Mouse (Mus musculus): Measurements from ENCODE around the gene Adamtsl5. TPM values are rescaled to one million over a fixed set of nuclear protein-coding genes. Genes with fewer than 3 reads are reported as not detected.

The Adamtsl5 gene
- polyA plus RNA-seq, 1 experiment from 2014 or later, result 1.1 TPM

GRCm38 (mm10) chr10:80323261-80324119 is 24.7 kb downstream of the Adamtsl5 start:
- Histone ChIP-seq H3K4me3 (peak overlapping the region; percentile 42), H3K4me1 (peaks cover 35% of the 10 kb centered on the region), H3K9ac (peak overlapping the region; percentile 62), H3K27me3 (replicated peaks) (peaks cover 13% of the 10 kb centered on the region), H3K4me2 (replicated peaks) (peak overlapping the region; percentile 96), H3K27ac (no peak overlapping the region), H3K9me3 (no peaks in the 10 kb centered on the region), H3K36me3 (peaks cover 6% of the 10 kb centered on the region)
- ATAC-seq (ENCODE audit: low FRiP score, low read depth), result peak; percentile 11; the same call in 1 of the 2 replicates
- WGBS, result 2% methylated on average over 46 of the region's 46 CpGs

DNA sequence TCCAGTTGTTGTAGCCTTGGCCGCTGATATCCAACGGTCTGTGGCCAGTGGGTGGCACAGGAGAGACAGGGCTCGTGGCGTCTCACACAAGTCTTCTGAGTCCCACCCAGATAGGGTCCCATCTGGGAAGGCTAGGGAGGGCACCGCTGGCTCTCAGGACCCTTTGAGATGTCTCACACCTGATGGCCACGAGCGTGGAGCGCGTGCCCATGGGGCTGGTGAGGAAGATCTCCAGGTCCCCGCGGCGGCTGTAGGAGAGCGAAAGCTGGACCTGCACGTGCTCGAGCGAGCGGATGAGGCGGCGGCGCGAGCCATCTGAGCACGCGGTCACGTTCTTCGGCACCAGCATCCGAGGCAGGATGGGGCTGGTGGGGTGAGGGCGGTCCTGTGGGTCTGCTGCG is 25.4 kb downstream of the Adamtsl5 start:
- peak overlapping the region; percentile 42 for H3K4me3 ChIP-seq
- 4% methylated on average over 28 of the region's 28 CpGs for WGBS
- peak overlapping the region; percentile 96 for H3K4me2 ChIP-seq (replicated peaks)
- peak overlapping the region; percentile 62 for H3K9ac ChIP-seq
- H3K27ac ChIP-seq, result no peak overlapping the region
- ATAC-seq (ENCODE audit: low FRiP score, low read depth), result no peak; the same call in 1 of the 2 replicates
- H3K36me3 ChIP-seq, result peaks cover 12% of the 10 kb centered on the region
- H3K9me3 ChIP-seq, result no peaks in the 10 kb centered on the region
- peaks cover 35% of the 10 kb centered on the region for H3K4me1 ChIP-seq
- H3K27me3 ChIP-seq (replicated peaks), result peaks cover 13% of the 10 kb centered on the region

- peaks cover 39% of the 10 kb centered on the region for H3K4me1 ChIP-seq
These were observed 26.3 kb downstream of the Adamtsl5 start for GRCm38 (mm10) chr10:80321670-80322581.

GRCm38 (mm10) chr10:80321014-80321669 is 27.1 kb downstream of the Adamtsl5 start:
- Histone ChIP-seq H3K27me3 (replicated peaks) (peaks cover 20% of the 10 kb centered on the region), H3K9ac (no peak overlapping the region), H3K4me2 (replicated peaks) (no peak overlapping the region), H3K36me3 (peaks cover 29% of the 10 kb centered on the region), H3K9me3 (no peaks in the 10 kb centered on the region), H3K27ac (no peak overlapping the region), H3K4me3 (no peak overlapping the region), H3K4me1 (peaks cover 45% of the 10 kb centered on the region)
- WGBS, result 77% methylated on average over 6 of the region's 6 CpGs
- no peak for ATAC-seq (ENCODE audit: low FRiP score, low read depth)

More at GRCm38 (mm10) chr10:80321670-80322581, 26.3 kb downstream of the Adamtsl5 start:
- Histone ChIP-seq H3K9ac (no peak overlapping the region), H3K27me3 (replicated peaks) (peaks cover 13% of the 10 kb centered on the region), H3K4me3 (no peak overlapping the region), H3K36me3 (peaks cover 21% of the 10 kb centered on the region), H3K27ac (no peak overlapping the region), H3K4me2 (replicated peaks) (peak overlapping the region; percentile 96; the same call in 1 of the 2 replicates), H3K9me3 (no peaks in the 10 kb centered on the region)
- WGBS, result 90% methylated on average over 21 of the region's 21 CpGs
- ATAC-seq (ENCODE audit: low FRiP score, low read depth), result no peak

DNA sequence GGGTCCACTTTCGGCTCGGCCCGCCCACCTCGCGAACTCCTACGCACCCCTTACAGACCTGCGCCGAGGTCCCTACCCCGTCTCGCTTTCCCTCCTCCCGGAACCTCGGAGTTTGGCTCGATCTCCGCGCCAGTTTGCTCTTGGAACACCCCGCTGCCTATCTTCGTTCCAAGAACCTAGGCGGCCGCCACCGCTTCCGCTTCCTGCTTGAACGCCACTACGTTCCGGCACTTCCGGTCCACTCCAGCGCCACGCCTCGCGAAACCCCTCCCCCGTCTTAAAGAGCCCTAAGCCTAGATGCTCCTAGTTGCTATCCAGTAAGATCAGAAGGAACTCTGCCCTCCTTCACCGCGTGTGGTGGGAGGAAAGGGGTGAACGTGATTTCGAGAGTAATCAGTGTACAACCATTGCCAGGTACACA is 27.9 kb downstream of the Adamtsl5 start, which contains the start of gene 2310011J03Rik:
Gene 2310011J03Rik, minus strand, starts transcription at position 198 of the 421 bp plus-strand sequence.
- Histone ChIP-seq H3K4me3 (peak within 1 kb of the TSS; percentile 73), H3K4me1 (peaks cover 52% of the 10 kb centered on the region), H3K27ac (no peak within 1 kb of the TSS), H3K4me2 (replicated peaks) (peak within 1 kb of the TSS; percentile 94), H3K9ac (peak within 1 kb of the TSS; percentile 66), H3K27me3 (replicated peaks) (peaks cover 25% of the 10 kb centered on the region), H3K36me3 (peaks cover 37% of the 10 kb centered on the region), H3K9me3 (no peaks in the 10 kb centered on the region)
- under 1% methylated on average over 34 of the region's 34 CpGs for WGBS
- peak; percentile 40; the same call in 1 of the 2 replicates for ATAC-seq (ENCODE audit: low FRiP score, low read depth)

DNA sequence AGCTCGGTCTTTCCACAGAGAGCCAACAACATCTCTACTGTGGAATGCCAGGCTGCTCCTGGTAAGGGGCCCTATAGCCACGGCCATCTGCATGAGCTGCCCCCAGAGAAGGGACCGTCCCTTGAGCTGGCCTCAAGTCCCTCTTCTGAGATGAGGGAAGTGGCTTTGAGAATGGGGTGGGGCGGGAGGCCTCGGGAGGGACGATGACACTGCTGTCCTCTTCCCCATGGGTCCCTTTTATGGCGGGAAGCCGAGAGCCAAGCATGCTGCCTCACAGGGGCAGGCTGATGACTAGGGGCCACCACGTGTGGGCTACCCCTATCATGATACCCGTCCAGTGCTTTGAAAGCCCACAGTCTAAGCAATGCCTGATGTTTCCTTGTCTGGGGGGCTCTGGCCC is 31.2 kb downstream of the Adamtsl5 start:
- Histone ChIP-seq H3K4me3 (no peak overlapping the region), H3K27me3 (replicated peaks) (peaks cover 47% of the 10 kb centered on the region), H3K9me3 (no peaks in the 10 kb centered on the region), H3K27ac (no peak overlapping the region), H3K4me2 (replicated peaks) (no peak overlapping the region), H3K9ac (no peak overlapping the region), H3K4me1 (peaks cover 52% of the 10 kb centered on the region), H3K36me3 (peaks cover 70% of the 10 kb centered on the region)
- WGBS, result 34% methylated on average over 10 of the region's 10 CpGs
- no peak for ATAC-seq (ENCODE audit: low FRiP score, low read depth)

DNA sequence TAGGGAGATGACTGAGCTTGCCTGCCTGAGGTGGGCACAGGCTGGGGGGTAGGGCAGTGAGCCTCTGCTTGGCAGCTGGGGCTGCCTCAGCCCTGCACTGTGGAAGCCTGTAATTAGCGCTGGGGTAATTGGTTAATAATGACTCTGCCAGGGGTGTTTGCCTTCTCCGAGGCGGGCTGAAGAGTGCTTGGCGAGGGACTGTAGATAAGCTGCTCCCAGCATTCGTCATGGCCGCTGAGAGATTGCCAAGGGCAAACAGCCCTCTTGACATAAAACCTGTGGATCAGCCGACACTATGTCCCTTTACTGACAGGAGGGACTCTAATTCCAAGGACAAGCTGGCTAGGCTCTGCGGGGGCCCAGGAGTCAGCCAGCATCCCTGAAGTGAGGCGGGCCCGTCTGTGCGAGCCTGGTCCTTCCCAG is 31.8 kb downstream of the Adamtsl5 start:
- Histone ChIP-seq H3K4me2 (replicated peaks) (no peak overlapping the region; the same call in 1 of the 2 replicates), H3K4me3 (0 out of 2 replicates have a peak overlapping the region, but pooled peaks have one; percentile 7), H3K9me3 (no peaks in the 10 kb centered on the region), H3K27me3 (replicated peaks) (peaks cover 51% of the 10 kb centered on the region), H3K9ac (0 out of 2 replicates have a peak overlapping the region, but pooled peaks have one; percentile 29), H3K36me3 (peaks cover 77% of the 10 kb centered on the region), H3K4me1 (peaks cover 52% of the 10 kb centered on the region), H3K27ac (no peak overlapping the region)
- 21% methylated on average over 11 of the region's 11 CpGs for WGBS
- no peak for ATAC-seq (ENCODE audit: low FRiP score, low read depth)

DNA sequence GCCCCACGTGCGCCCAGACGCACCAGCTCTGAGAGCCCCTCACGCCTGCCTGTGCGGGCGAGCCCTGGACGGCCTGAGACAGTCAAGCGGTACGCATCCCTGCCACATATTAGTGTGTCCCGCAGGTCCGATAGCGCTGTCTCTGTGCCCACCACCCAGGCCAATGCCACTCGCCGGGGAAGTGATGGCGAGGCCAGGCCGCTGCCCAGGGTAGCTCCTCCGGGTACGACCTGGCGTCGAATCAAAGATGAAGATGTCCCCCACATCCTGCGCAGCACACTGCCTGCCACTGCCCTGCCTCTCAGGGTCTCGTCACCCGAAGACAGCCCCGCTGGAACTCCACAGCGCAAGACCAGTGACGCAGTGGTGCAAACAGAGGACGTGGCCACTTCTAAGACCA is 32.9 kb downstream of the Adamtsl5 start:
- H3K9ac ChIP-seq, result 0 out of 2 replicates have a peak overlapping the region, but pooled peaks have one; percentile 21
- H3K27ac ChIP-seq, result no peak overlapping the region
- H3K36me3 ChIP-seq, result peaks cover 87% of the 10 kb centered on the region

DNA sequence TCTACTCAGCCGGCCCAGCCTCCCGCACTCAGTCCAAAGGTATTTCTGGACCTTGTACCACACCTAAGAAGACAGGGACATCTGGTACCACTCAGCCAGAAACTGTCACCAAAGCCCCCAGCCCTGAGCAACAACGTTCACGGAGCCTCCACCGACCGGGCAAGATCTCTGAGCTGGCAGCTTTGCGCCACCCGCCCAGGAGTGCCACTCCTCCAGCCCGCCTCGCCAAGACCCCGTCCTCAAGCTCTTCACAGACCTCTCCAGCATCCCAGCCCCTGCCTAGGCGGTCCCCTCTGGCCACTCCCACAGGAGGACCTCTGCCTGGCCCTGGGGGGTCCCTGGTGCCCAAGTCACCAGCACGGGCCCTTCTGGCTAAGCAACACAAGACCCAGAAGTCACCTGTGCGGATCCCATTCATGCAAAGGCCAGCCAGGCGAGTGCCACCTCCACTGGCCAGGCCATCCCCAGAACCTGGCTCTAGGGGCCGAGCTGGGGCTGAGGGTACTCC is 33.7 kb downstream of the Adamtsl5 start:
- Histone ChIP-seq H3K27me3 (replicated peaks) (peaks cover 61% of the 10 kb centered on the region), H3K4me1 (peaks cover 44% of the 10 kb centered on the region), H3K9ac (no peak overlapping the region), H3K9me3 (no peaks in the 10 kb centered on the region), H3K27ac (no peak overlapping the region), H3K36me3 (peaks cover 93% of the 10 kb centered on the region), H3K4me2 (replicated peaks) (no peak overlapping the region), H3K4me3 (no peak overlapping the region)
- WGBS, result 54% methylated on average over 16 of the region's 16 CpGs
- no peak for ATAC-seq (ENCODE audit: low FRiP score, low read depth)

More for the DNA sequence above, 32.9 kb downstream of the Adamtsl5 start:
- Histone ChIP-seq H3K27me3 (replicated peaks) (peaks cover 61% of the 10 kb centered on the region), H3K9me3 (no peaks in the 10 kb centered on the region), H3K4me3 (no peak overlapping the region), H3K4me2 (replicated peaks) (0 out of 2 replicates have a peak overlapping the region, but pooled peaks have one; percentile 3), H3K4me1 (peaks cover 49% of the 10 kb centered on the region)
- WGBS, result 44% methylated on average over 27 of the region's 27 CpGs
- no peak for ATAC-seq (ENCODE audit: low FRiP score, low read depth)

DNA sequence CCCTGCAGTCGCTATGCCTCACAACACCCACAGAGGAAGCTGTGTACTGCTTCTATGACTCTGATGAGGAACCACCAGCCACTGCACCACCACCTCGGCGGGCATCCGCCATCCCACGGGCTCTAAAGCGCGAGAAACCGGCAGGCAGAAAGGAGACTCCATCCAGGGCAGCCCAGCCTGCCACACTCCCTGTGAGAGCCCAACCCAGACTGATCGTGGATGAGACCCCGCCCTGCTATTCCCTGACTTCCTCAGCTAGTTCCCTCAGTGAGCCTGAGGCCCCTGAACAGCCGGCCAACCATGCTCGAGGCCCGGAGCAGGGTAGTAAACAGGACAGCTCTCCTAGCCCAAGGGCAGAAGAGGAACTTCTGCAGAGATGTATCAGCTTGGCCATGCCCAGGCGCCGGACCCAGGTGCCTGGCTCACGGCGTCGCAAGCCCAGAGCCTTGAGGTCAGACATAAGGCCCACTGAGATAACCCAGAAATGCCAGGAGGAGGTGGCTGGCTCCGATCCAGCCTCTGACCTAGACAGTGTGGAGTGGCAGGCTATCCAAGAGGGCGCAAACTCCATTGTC is 34.5 kb downstream of the Adamtsl5 start:
- H3K36me3 ChIP-seq, result peaks cover 98% of the 10 kb centered on the region
- 47% methylated on average over 20 of the region's 20 CpGs for WGBS
- peaks cover 61% of the 10 kb centered on the region for H3K27me3 ChIP-seq (replicated peaks)
- H3K27ac ChIP-seq, result no peak overlapping the region
- H3K4me2 ChIP-seq (replicated peaks), result peak overlapping the region; percentile 1; the same call in 1 of the 2 replicates
- ATAC-seq (ENCODE audit: low FRiP score, low read depth), result no peak
- no peaks in the 10 kb centered on the region for H3K9me3 ChIP-seq
- H3K4me1 ChIP-seq, result peaks cover 36% of the 10 kb centered on the region
- H3K9ac ChIP-seq, result no peak overlapping the region
- H3K4me3 ChIP-seq, result no peak overlapping the region

Measured in neural tube, embryonic 12.5 days (tissue).